Mouse (Mus musculus): Measurements from ENCODE around the gene Camta2. TPM values are rescaled to one million over a fixed set of nuclear protein-coding genes. Genes with fewer than 3 reads are reported as not detected.

The Camta2 gene
- polyA plus RNA-seq, 1 experiment from 2014 or later: 11.7 TPM

- H3K4me1 ChIP-seq (replicated peaks; ENCODE audit: control insufficient read depth, insufficient read depth, low read length): no peaks in the 10 kb centered on the region
- 95% methylated on average over 9 of the region's 9 CpGs for WGBS
- no peak overlapping the region for H3K4me3 ChIP-seq (ENCODE audit: low read depth, low read length)
- peaks cover 42% of the 10 kb centered on the region for H3K36me3 ChIP-seq (ENCODE audit: control insufficient read depth, insufficient read depth)
- H3K27me3 ChIP-seq (replicated peaks; ENCODE audit: control insufficient read depth, insufficient read depth, low read length): no peaks in the 10 kb centered on the region
- no peaks in the 10 kb centered on the region for H3K9me3 ChIP-seq (ENCODE audit: control insufficient read depth)
- H3K9ac ChIP-seq (ENCODE audit: low read depth, low read length): no peak overlapping the region
- no peak overlapping the region for H3K4me2 ChIP-seq (replicated peaks; ENCODE audit: low read depth)
- no peak overlapping the region for H3K27ac ChIP-seq (ENCODE audit: low read depth, low read length)
- ATAC-seq: no peak
- peak; percentile 44 for TF ChIP-seq CTCF (IDR thresholded peaks at IDR 0.05; ENCODE audit: low read depth)
Observed at GRCm38 (mm10) chr11:70664741-70665140, 23.2 kb downstream of the Camta2 start.

- no peak for TF ChIP-seq CTCF (IDR thresholded peaks at IDR 0.05; ENCODE audit: low read depth)
- no peaks in the 10 kb centered on the region for H3K27me3 ChIP-seq (replicated peaks; ENCODE audit: control insufficient read depth, insufficient read depth, low read length)
- no peak overlapping the region for H3K27ac ChIP-seq (ENCODE audit: low read depth, low read length)
- no peaks in the 10 kb centered on the region for H3K9me3 ChIP-seq (ENCODE audit: control insufficient read depth)
- no peaks in the 10 kb centered on the region for H3K4me1 ChIP-seq (replicated peaks; ENCODE audit: control insufficient read depth, insufficient read depth, low read length)
- 96% methylated on average over 6 of the region's 6 CpGs for WGBS
- H3K4me2 ChIP-seq (replicated peaks; ENCODE audit: low read depth): no peak overlapping the region
- no peak overlapping the region for H3K4me3 ChIP-seq (ENCODE audit: low read depth, low read length)
- peaks cover 42% of the 10 kb centered on the region for H3K36me3 ChIP-seq (ENCODE audit: control insufficient read depth, insufficient read depth)
- H3K9ac ChIP-seq (ENCODE audit: low read depth, low read length): no peak overlapping the region
- ATAC-seq: no peak
Observed at GRCm38 (mm10) chr11:70663957-70664356, 23.9 kb downstream of the Camta2 start.

GRCm38 (mm10) chr11:70663101-70663500 lies 24.8 kb downstream of the Camta2 start:
- Histone ChIP-seq H3K9me3 (ENCODE audit: control insufficient read depth) (no peaks in the 10 kb centered on the region), H3K4me2 (replicated peaks; ENCODE audit: low read depth) (no peak overlapping the region), H3K36me3 (ENCODE audit: control insufficient read depth, insufficient read depth) (peaks cover 42% of the 10 kb centered on the region), H3K9ac (ENCODE audit: low read depth, low read length) (no peak overlapping the region), H3K27me3 (replicated peaks; ENCODE audit: control insufficient read depth, insufficient read depth, low read length) (no peaks in the 10 kb centered on the region), H3K4me1 (replicated peaks; ENCODE audit: control insufficient read depth, insufficient read depth, low read length) (no peaks in the 10 kb centered on the region), H3K4me3 (ENCODE audit: low read depth, low read length) (no peak overlapping the region), H3K27ac (ENCODE audit: low read depth, low read length) (no peak overlapping the region)
- no peak for ATAC-seq
- WGBS: 89% methylated on average over 8 of the region's 8 CpGs
- no peak for TF ChIP-seq CTCF (IDR thresholded peaks at IDR 0.05; ENCODE audit: low read depth)

- 91% methylated on average over 8 of the region's 8 CpGs for WGBS
- no peak overlapping the region for H3K4me2 ChIP-seq (replicated peaks; ENCODE audit: low read depth)
- no peak overlapping the region for H3K4me3 ChIP-seq (ENCODE audit: low read depth, low read length)
- no peaks in the 10 kb centered on the region for H3K27me3 ChIP-seq (replicated peaks; ENCODE audit: control insufficient read depth, insufficient read depth, low read length)
- peaks cover 34% of the 10 kb centered on the region for H3K36me3 ChIP-seq (ENCODE audit: control insufficient read depth, insufficient read depth)
- peaks cover 10% of the 10 kb centered on the region for H3K4me1 ChIP-seq (replicated peaks; ENCODE audit: control insufficient read depth, insufficient read depth, low read length)
- no peak for TF ChIP-seq CTCF (IDR thresholded peaks at IDR 0.05; ENCODE audit: low read depth)
- H3K9me3 ChIP-seq (ENCODE audit: control insufficient read depth): no peaks in the 10 kb centered on the region
- no peak for ATAC-seq
- no peak overlapping the region for H3K9ac ChIP-seq (ENCODE audit: low read depth, low read length)
- no peak overlapping the region for H3K27ac ChIP-seq (ENCODE audit: low read depth, low read length)
Observed at GRCm38 (mm10) chr11:70660571-70660970, 27.3 kb downstream of the Camta2 start.

- no peak overlapping the region for H3K9ac ChIP-seq (ENCODE audit: low read depth, low read length)
- ATAC-seq: no peak
Observed at GRCm38 (mm10) chr11:70658942-70659341, 29.0 kb downstream of the Camta2 start.

GRCm38 (mm10) chr11:70658521-70658920 lies 29.4 kb downstream of the Camta2 start:
- no peak for ATAC-seq
- Histone ChIP-seq H3K9me3 (ENCODE audit: control insufficient read depth) (no peaks in the 10 kb centered on the region), H3K4me1 (replicated peaks; ENCODE audit: control insufficient read depth, insufficient read depth, low read length) (peaks cover 10% of the 10 kb centered on the region), H3K4me2 (replicated peaks; ENCODE audit: low read depth) (no peak overlapping the region), H3K9ac (ENCODE audit: low read depth, low read length) (no peak overlapping the region), H3K27ac (ENCODE audit: low read depth, low read length) (no peak overlapping the region), H3K27me3 (replicated peaks; ENCODE audit: control insufficient read depth, insufficient read depth, low read length) (no peaks in the 10 kb centered on the region), H3K4me3 (ENCODE audit: low read depth, low read length) (no peak overlapping the region), H3K36me3 (ENCODE audit: control insufficient read depth, insufficient read depth) (peaks cover 16% of the 10 kb centered on the region)
- WGBS: 86% methylated on average over 5 of the region's 5 CpGs
- no peak for TF ChIP-seq CTCF (IDR thresholded peaks at IDR 0.05; ENCODE audit: low read depth)

More at GRCm38 (mm10) chr11:70658942-70659341, 29.0 kb downstream of the Camta2 start:
- H3K4me2 ChIP-seq (replicated peaks; ENCODE audit: low read depth): no peak overlapping the region
- H3K4me3 ChIP-seq (ENCODE audit: low read depth, low read length): no peak overlapping the region
- peaks cover 20% of the 10 kb centered on the region for H3K36me3 ChIP-seq (ENCODE audit: control insufficient read depth, insufficient read depth)
- H3K4me1 ChIP-seq (replicated peaks; ENCODE audit: control insufficient read depth, insufficient read depth, low read length): peaks cover 10% of the 10 kb centered on the region
- H3K27me3 ChIP-seq (replicated peaks; ENCODE audit: control insufficient read depth, insufficient read depth, low read length): no peaks in the 10 kb centered on the region
- no peak for TF ChIP-seq CTCF (IDR thresholded peaks at IDR 0.05; ENCODE audit: low read depth)
- no peaks in the 10 kb centered on the region for H3K9me3 ChIP-seq (ENCODE audit: control insufficient read depth)
- H3K27ac ChIP-seq (ENCODE audit: low read depth, low read length): no peak overlapping the region
- 55% methylated on average over 8 of the region's 8 CpGs for WGBS

GRCm38 (mm10) chr11:70657991-70658390 lies 29.9 kb downstream of the Camta2 start:
- no peak overlapping the region for H3K4me2 ChIP-seq (replicated peaks; ENCODE audit: low read depth)
- no peaks in the 10 kb centered on the region for H3K27me3 ChIP-seq (replicated peaks; ENCODE audit: control insufficient read depth, insufficient read depth, low read length)
- no peak for ATAC-seq
- no peak overlapping the region for H3K4me3 ChIP-seq (ENCODE audit: low read depth, low read length)
- H3K4me1 ChIP-seq (replicated peaks; ENCODE audit: control insufficient read depth, insufficient read depth, low read length): peaks cover 10% of the 10 kb centered on the region
- no peaks in the 10 kb centered on the region for H3K9me3 ChIP-seq (ENCODE audit: control insufficient read depth)
- no peak overlapping the region for H3K9ac ChIP-seq (ENCODE audit: low read depth, low read length)
- no peak overlapping the region for H3K27ac ChIP-seq (ENCODE audit: low read depth, low read length)
- no peak for TF ChIP-seq CTCF (IDR thresholded peaks at IDR 0.05; ENCODE audit: low read depth)
- 67% methylated on average over 9 of the region's 9 CpGs for WGBS
- peaks cover 12% of the 10 kb centered on the region for H3K36me3 ChIP-seq (ENCODE audit: control insufficient read depth, insufficient read depth)
